Mouse (Mus musculus) pancreas, adult 10 weeks (tissue): ENCODE data around the gene Ywhah. TPM values are rescaled to one million over a fixed set of nuclear protein-coding genes. Genes with fewer than 3 reads are reported as not detected.

Experiments used
- polyA plus RNA-seq: library from polyadenylated mRNA; stranded (reverse); fragments of 350-450 nt; fragmentation: Illumina TruSeq; extraction: RNeasy Lipid Tissue Mini Kit (QIAGEN cat#74804); gene quantifications from one replicate; pipeline ENCODE4 v1.2.3, GENCODE M21; 2015; ENCODE audit warnings: low read depth, low replicate concordance; ENCODE audit not compliant: insufficient read depth

Gene Ywhah
- polyA plus RNA-seq = 31.6 TPM

DNA sequence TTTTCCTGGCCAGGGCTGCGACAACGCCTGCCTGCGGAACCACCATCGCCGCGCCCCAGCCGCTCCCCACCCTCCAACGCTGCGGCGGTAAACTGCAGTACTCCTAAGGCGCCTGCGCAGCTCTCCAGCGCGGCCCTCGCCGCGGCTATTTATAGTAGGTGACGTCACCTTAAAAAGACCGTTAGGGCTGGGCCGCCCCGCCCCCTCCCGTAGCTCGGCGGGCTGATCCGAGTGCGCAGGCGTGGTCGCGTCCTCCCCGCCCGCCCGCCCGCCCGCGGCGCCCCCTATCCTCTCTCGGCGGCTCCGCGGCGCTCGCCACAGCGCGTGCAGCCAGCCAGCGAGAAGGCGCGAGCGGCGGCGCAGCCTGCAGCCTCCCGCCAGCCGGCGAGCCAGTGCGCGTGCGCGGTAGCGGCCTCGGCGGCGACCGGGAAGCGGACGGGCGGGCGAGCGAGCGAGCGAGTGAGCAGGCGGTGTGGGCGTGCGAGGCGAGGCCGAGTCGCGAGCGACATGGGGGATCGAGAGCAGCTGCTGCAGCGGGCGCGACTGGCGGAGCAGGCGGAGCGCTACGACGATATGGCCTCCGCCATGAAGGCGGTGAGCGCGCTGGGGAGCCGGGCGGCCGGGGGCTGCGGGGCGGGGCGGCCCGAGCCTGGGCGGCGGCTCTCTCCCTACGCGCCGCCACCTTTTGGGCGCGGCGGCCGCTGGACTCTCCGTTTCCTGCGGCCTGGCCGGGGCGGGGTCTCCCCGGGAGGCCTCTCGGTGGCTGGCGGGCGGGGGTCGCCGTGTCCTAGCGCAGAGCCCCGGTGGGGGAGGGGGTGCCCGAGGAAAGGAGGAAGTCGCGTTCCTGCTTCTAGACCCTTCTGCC is at the start of gene Ywhah:
TSS of gene Ywhah (plus strand) at position 256 of the 865 bp plus-strand sequence.

Other genes with a start within 250 kb of the Ywhah start
- gene Pisd, start 233.2 kb upstream of the Ywhah start, polyA plus RNA-seq = 11.2 TPM
- gene Gm20671, start 191.7 kb upstream of the Ywhah start, polyA plus RNA-seq = not detected
- gene Prr14l, start 164.6 kb upstream of the Ywhah start, polyA plus RNA-seq = 2.3 TPM
- 3.2 TPM for gene Depdc5, start 155.1 kb upstream of the Ywhah start, polyA plus RNA-seq
- 1.6 TPM for gene Slc5a1, start 85.4 kb downstream of the Ywhah start, polyA plus RNA-seq
- gene Spon2, start 199.6 kb downstream of the Ywhah start, polyA plus RNA-seq = 10.2 TPM